Mouse (Mus musculus) embryonic facial prominence, embryonic 11.5 days (tissue): Measurements from ENCODE around the gene Fgfr2. TPM values are rescaled to one million over a fixed set of nuclear protein-coding genes. Genes with fewer than 3 reads are reported as not detected.
"Not testable (repeated sequence)": the region's sequence is repeated elsewhere in the genome, so short reads cannot be mapped to it uniquely, and the experiment has no call there.

ENCODE experiments used
- ATAC-seq: fragments of 200-750 bp; cut with Nextera tagmentation; replicated peaks from 2 replicates; pipeline ENCODE4 v1.8.0; 2017; ENCODE audit warnings: low read depth; ENCODE audit not compliant: insufficient number of reproducible peaks, low FRiP score, low TSS enrichment
- DNase-seq: peaks from one replicate; pipeline ENCODE4 v3.0.0-alpha.2; 2015; ENCODE audit warnings: low spot score
- H3K27ac ChIP-seq: fragments of 300-500 bp; sonication (generic); replicated peaks from 2 replicates; pipeline ENCODE4 v1.5.1; 2014; ENCODE audit warnings: mild to moderate bottlenecking, low read depth, low read length, control low read depth
- H3K27me3 ChIP-seq: fragments of 300-500 bp; sonication (generic); 2 replicates; pipeline ENCODE4 v1.6.1; 2014; ENCODE audit warnings: mild to moderate bottlenecking, low read length, moderate library complexity, mixed read lengths; ENCODE audit not compliant: control insufficient read depth, insufficient read depth
- H3K36me3 ChIP-seq: fragments of 300-500 bp; sonication (generic); replicated peaks from 2 replicates; pipeline ENCODE4 v1.6.1; 2014; ENCODE audit warnings: low read depth, mild to moderate bottlenecking, low read length, moderate library complexity, mixed read lengths; ENCODE audit not compliant: control insufficient read depth, insufficient read depth
- H3K4me1 ChIP-seq: fragments of 300-500 bp; sonication (generic); 2 replicates; pipeline ENCODE4 v1.6.1; 2014; ENCODE audit warnings: low read length, mixed read lengths; ENCODE audit not compliant: control insufficient read depth, insufficient read depth
- H3K4me2 ChIP-seq: fragments of 300-500 bp; sonication (generic); 2 replicates; pipeline ENCODE4 v1.6.1; 2014; ENCODE audit warnings: low read depth, mild to moderate bottlenecking, control low read depth, low read length, moderate library complexity
- H3K4me3 ChIP-seq: fragments of 300-500 bp; sonication (generic); 2 replicates; pipeline ENCODE4 v1.5.1; 2014; ENCODE audit warnings: low read depth, low read length, control low read depth
- H3K9ac ChIP-seq: fragments of 300-500 bp; sonication (generic); replicated peaks from 2 replicates; pipeline ENCODE4 v1.6.1; 2014; ENCODE audit warnings: mild to moderate bottlenecking, control low read depth, low read length
- H3K9me3 ChIP-seq: fragments of 300-500 bp; sonication (generic); replicated peaks from 2 replicates; pipeline ENCODE4 v1.6.1; 2016; ENCODE audit warnings: mild to moderate bottlenecking, low read length, inconsistent platforms, mixed read lengths; ENCODE audit not compliant: control insufficient read depth
- WGBS: fragments of 180-500 bp; shearing (Covaris S2); extraction: QIAGEN DNeasy Blood & Tissue Kit; methylation state at CpG from one replicate; pipeline ENCODE4 v1.1.7; 2014; 5-methylcytosine and 5-hydroxymethylcytosine counted together
- polyA plus RNA-seq: library from polyadenylated mRNA; unstranded; fragments of >200 nt; fragmentation: Nextera tagmentation; extraction: Ambion mirVana; gene quantifications from 2 replicates; pipeline ENCODE4 v1.2.1, GENCODE M21; 2014

The Fgfr2 gene
- polyA plus RNA-seq, 1 experiment from 2014 or later = 75.6 TPM

GRCm38 (mm10) chr7:131045258-131045835 lies 2077.8 kb downstream of the Fgfr2 start:
- H3K9ac ChIP-seq, H3K27me3 ChIP-seq, H3K4me2 ChIP-seq, H3K36me3 ChIP-seq, H3K9me3 ChIP-seq, H3K4me3 ChIP-seq, H3K27ac ChIP-seq, H3K4me1 ChIP-seq, ATAC-seq: not testable (repeated sequence)
- DNase-seq = peak; percentile 45
- WGBS = 37% methylated on average over 3 of the region's 3 CpGs

- Histone ChIP-seq H3K27me3 (no peaks in the 10 kb centered on the region), H3K36me3 (no peaks in the 10 kb centered on the region), H3K27ac (no peak overlapping the region), H3K4me2 (no peak overlapping the region), H3K4me1 (no peaks in the 10 kb centered on the region), H3K9me3 (no peaks in the 10 kb centered on the region), H3K9ac (no peak overlapping the region), H3K4me3 (no peak overlapping the region)
- 57% methylated on average over 1 of the region's 1 CpGs for WGBS
- DNase-seq (no peak), ATAC-seq (no peak)
These were observed 2080.5 kb downstream of the Fgfr2 start for GRCm38 (mm10) chr7:131042657-131043056.

GRCm38 (mm10) chr7:131040760-131041159 lies 2082.4 kb downstream of the Fgfr2 start:
- 84% methylated on average over 8 of the region's 8 CpGs for WGBS
- not testable (repeated sequence) for H3K9ac ChIP-seq, H3K4me3 ChIP-seq, DNase-seq, H3K27me3 ChIP-seq, ATAC-seq, H3K36me3 ChIP-seq, H3K9me3 ChIP-seq, H3K4me1 ChIP-seq, H3K4me2 ChIP-seq, H3K27ac ChIP-seq

- H3K4me3 ChIP-seq = no peak overlapping the region
- ATAC-seq (no peak), DNase-seq (no peak)
- no peak overlapping the region for H3K27ac ChIP-seq
- no peaks in the 10 kb centered on the region for H3K27me3 ChIP-seq
- H3K4me2 ChIP-seq = no peak overlapping the region
- H3K4me1 ChIP-seq = no peaks in the 10 kb centered on the region
- H3K9ac ChIP-seq = no peak overlapping the region
- H3K36me3 ChIP-seq = no peaks in the 10 kb centered on the region
- H3K9me3 ChIP-seq = no peaks in the 10 kb centered on the region
- 82% methylated on average over 2 of the region's 2 CpGs for WGBS
These were observed 2086.1 kb downstream of the Fgfr2 start for GRCm38 (mm10) chr7:131037083-131037482.

- ATAC-seq (no peak), DNase-seq (no peak)
- Histone ChIP-seq H3K36me3 (no peaks in the 10 kb centered on the region), H3K4me2 (no peak overlapping the region), H3K4me3 (no peak overlapping the region), H3K4me1 (no peaks in the 10 kb centered on the region), H3K9ac (no peak overlapping the region), H3K9me3 (no peaks in the 10 kb centered on the region), H3K27me3 (no peaks in the 10 kb centered on the region), H3K27ac (no peak overlapping the region)
- 80% methylated on average over 3 of the region's 3 CpGs for WGBS
These were observed 2086.8 kb downstream of the Fgfr2 start for GRCm38 (mm10) chr7:131036396-131036795.

GRCm38 (mm10) chr7:131031755-131032154 lies 2091.4 kb downstream of the Fgfr2 start, which contains the start of gene Dmbt1:
Gene Dmbt1 (plus strand): TSS chr7:131032053.
- H3K36me3 ChIP-seq = no peaks in the 10 kb centered on the region
- WGBS = 82% methylated on average over 5 of the region's 5 CpGs
- H3K4me1 ChIP-seq = no peaks in the 10 kb centered on the region
- H3K4me3 ChIP-seq = no peak within 1 kb of the TSS
- no peak for DNase-seq
- H3K9ac ChIP-seq = no peak within 1 kb of the TSS
- ATAC-seq = no peak
- no peaks in the 10 kb centered on the region for H3K9me3 ChIP-seq
- H3K27me3 ChIP-seq = no peaks in the 10 kb centered on the region
- no peak within 1 kb of the TSS for H3K4me2 ChIP-seq
- no peak within 1 kb of the TSS for H3K27ac ChIP-seq

- WGBS = 82% methylated on average over 1 of the region's 1 CpGs
- no peak overlapping the region for H3K4me2 ChIP-seq
- ATAC-seq = no peak
- H3K27me3 ChIP-seq = no peaks in the 10 kb centered on the region
- DNase-seq = no peak
- H3K9me3 ChIP-seq = no peaks in the 10 kb centered on the region
- no peak overlapping the region for H3K27ac ChIP-seq
- H3K4me1 ChIP-seq = no peaks in the 10 kb centered on the region
- no peaks in the 10 kb centered on the region for H3K36me3 ChIP-seq
- no peak overlapping the region for H3K9ac ChIP-seq
- H3K4me3 ChIP-seq = no peak overlapping the region
These were observed 2095.6 kb downstream of the Fgfr2 start for GRCm38 (mm10) chr7:131027557-131027956.

- no peaks in the 10 kb centered on the region for H3K36me3 ChIP-seq
- no peak overlapping the region for H3K9ac ChIP-seq
- DNase-seq (no peak), ATAC-seq (no peak)
- WGBS = 89% methylated on average over 1 of the region's 1 CpGs
- H3K27me3 ChIP-seq = no peaks in the 10 kb centered on the region
- no peak overlapping the region for H3K27ac ChIP-seq
- H3K9me3 ChIP-seq = no peaks in the 10 kb centered on the region
- H3K4me1 ChIP-seq = no peaks in the 10 kb centered on the region
- H3K4me2 ChIP-seq = no peak overlapping the region
- H3K4me3 ChIP-seq = no peak overlapping the region
These were observed 2098.3 kb downstream of the Fgfr2 start for GRCm38 (mm10) chr7:131024807-131025206.
